Mouse (Mus musculus) liver, embryonic 14.5 days (tissue): ENCODE data around the gene Dusp2.

ENCODE experiments used
- CTCF ChIP-seq: IDR thresholded peaks from 2 replicates; pipeline ENCODE4 v1.5.1; 2016; ENCODE audit warnings: antibody characterized with exemption, low read depth, control low read depth
- EP300 ChIP-seq: IDR thresholded peaks from 2 replicates; pipeline ENCODE4 v1.6.1; 2016; ENCODE audit warnings: antibody characterized with exemption, low read depth

DNA sequence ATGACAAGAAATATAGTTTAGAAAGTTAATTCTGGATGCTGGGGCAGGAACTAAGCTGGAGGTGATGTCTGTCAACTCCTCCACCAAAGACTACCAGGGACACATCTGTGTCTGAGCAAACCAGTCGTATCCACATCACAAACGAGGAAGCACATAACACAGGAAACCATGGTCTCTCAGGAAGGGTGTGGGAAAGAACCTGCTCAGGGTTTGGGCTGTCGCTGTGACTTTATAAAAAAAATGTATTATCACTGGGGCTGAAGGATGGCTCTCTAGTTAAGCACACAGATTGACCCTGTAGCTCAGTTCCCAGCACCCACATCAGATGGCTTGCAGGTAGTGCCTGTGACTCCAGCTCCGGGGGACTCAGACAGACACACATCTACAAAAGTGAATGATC lies 16.9 kb upstream of the Dusp2 start:
- TF ChIP-seq CTCF: no peak
- TF ChIP-seq EP300: no peak
